Mouse (Mus musculus) lung, postnatal 0 days (tissue): ENCODE results near the gene Ywhab. TPM values are rescaled to one million over a fixed set of nuclear protein-coding genes. Genes with fewer than 3 reads are reported as not detected.

ENCODE experiments used
- ATAC-seq: fragments of 200-750 bp; cut with Nextera tagmentation; 2 replicates; pipeline ENCODE4 v1.8.0; 2017; ENCODE audit warnings: moderate library complexity
- DNase-seq: peaks from one replicate; pipeline ENCODE4 v3.0.0-alpha.2; 2016; ENCODE audit warnings: low spot score
- H3K27ac ChIP-seq: fragments of 300-500 bp; sonication (generic); 2 replicates; pipeline ENCODE4 v1.5.1; 2014; ENCODE audit warnings: antibody characterized with exemption, mild to moderate bottlenecking, low read length, mixed read lengths
- H3K27me3 ChIP-seq: fragments of 300-500 bp; sonication (generic); replicated peaks from 2 replicates; pipeline ENCODE4 v1.6.1; 2014; ENCODE audit warnings: low read length, mixed read lengths; ENCODE audit not compliant: insufficient read depth
- H3K36me3 ChIP-seq: fragments of 300-500 bp; sonication (generic); 2 replicates; pipeline ENCODE4 v1.6.1; 2014; ENCODE audit warnings: low read length, mixed read lengths; ENCODE audit not compliant: insufficient read depth
- H3K4me1 ChIP-seq: fragments of 300-500 bp; sonication (generic); 2 replicates; pipeline ENCODE4 v1.6.1; 2014; ENCODE audit warnings: antibody characterized with exemption, low read depth, low read length, mixed read lengths; ENCODE audit not compliant: insufficient read depth
- H3K4me2 ChIP-seq: fragments of 300-500 bp; sonication (generic); replicated peaks from 2 replicates; pipeline ENCODE4 v1.6.1; 2014; ENCODE audit warnings: low read depth, mild to moderate bottlenecking, low read length, moderate library complexity, mixed read lengths
- H3K4me3 ChIP-seq: fragments of 300-500 bp; sonication (generic); 2 replicates; pipeline ENCODE4 v1.5.1; 2014; ENCODE audit warnings: low read depth, low read length
- H3K9ac ChIP-seq: fragments of 300-500 bp; sonication (generic); replicated peaks from 2 replicates; pipeline ENCODE4 v1.6.1; 2014; ENCODE audit warnings: low read depth, mild to moderate bottlenecking
- H3K9me3 ChIP-seq: fragments of 300-500 bp; sonication (generic); 2 replicates; pipeline ENCODE4 v1.6.1; 2016; ENCODE audit warnings: low read length, mixed read lengths
- CTCF ChIP-seq: IDR thresholded peaks from 2 replicates; pipeline ENCODE4 v1.5.1; 2016; ENCODE audit warnings: antibody characterized with exemption, mild to moderate bottlenecking
- EP300 ChIP-seq: IDR thresholded peaks from 2 replicates; pipeline ENCODE4 v1.6.1; 2016; ENCODE audit warnings: antibody characterized with exemption, mild to moderate bottlenecking, control low read depth
- WGBS: fragments of 180-500 bp; shearing (Covaris S2); extraction: QIAGEN DNeasy Blood & Tissue Kit; methylation state at CpG from one replicate; pipeline ENCODE4 v1.1.7; 2014; 5-methylcytosine and 5-hydroxymethylcytosine counted together
- polyA plus RNA-seq: library from polyadenylated mRNA; unstranded; fragments of >200 nt; fragmentation: Nextera tagmentation; extraction: Ambion mirVana; gene quantifications from 2 replicates; pipeline ENCODE4 v1.2.1, GENCODE M21; 2015

The Ywhab gene
- polyA plus RNA-seq, 1 experiment from 2014 or later, result 263 TPM

GRCm38 (mm10) chr2:164036520-164037019 is 41.8 kb downstream of the Ywhab start:
- H3K9me3 ChIP-seq, result no peaks in the 10 kb centered on the region
- H3K4me2 ChIP-seq, result no peak overlapping the region
- H3K4me1 ChIP-seq, result no peaks in the 10 kb centered on the region
- no peaks in the 10 kb centered on the region for H3K36me3 ChIP-seq
- H3K27me3 ChIP-seq, result no peaks in the 10 kb centered on the region
- 54% methylated on average over 10 of the region's 10 CpGs for WGBS
- TF ChIP-seq EP300, result no peak
- peak; percentile 12; the same call in 1 of the 2 replicates for TF ChIP-seq CTCF
- no peak overlapping the region for H3K27ac ChIP-seq
- ATAC-seq (no peak), DNase-seq (no peak)
- no peak overlapping the region for H3K9ac ChIP-seq
- H3K4me3 ChIP-seq, result no peak overlapping the region

- WGBS, result 100% methylated on average over 1 of the region's 1 CpGs
These were observed 43.8 kb downstream of the Ywhab start for GRCm38 (mm10) chr2:164038407-164039028.

GRCm38 (mm10) chr2:164040949-164041348 is 46.2 kb downstream of the Ywhab start:
- H3K4me3 ChIP-seq, result no peak overlapping the region
- no peaks in the 10 kb centered on the region for H3K36me3 ChIP-seq
- H3K27ac ChIP-seq, result no peak overlapping the region
- no peak for TF ChIP-seq CTCF
- no peak for TF ChIP-seq EP300
- 64% methylated on average over 6 of the region's 6 CpGs for WGBS
- DNase-seq (peak; percentile 23), ATAC-seq (0 out of 2 replicates have a peak, but pooled peaks have one; percentile 17)
- no peaks in the 10 kb centered on the region for H3K9me3 ChIP-seq
- H3K4me2 ChIP-seq, result no peak overlapping the region
- H3K4me1 ChIP-seq, result no peaks in the 10 kb centered on the region
- no peak overlapping the region for H3K9ac ChIP-seq
- no peaks in the 10 kb centered on the region for H3K27me3 ChIP-seq

More at GRCm38 (mm10) chr2:164038407-164039028, 43.8 kb downstream of the Ywhab start:
- ATAC-seq (no peak), DNase-seq (no peak)
- H3K27me3 ChIP-seq, result no peaks in the 10 kb centered on the region
- no peak overlapping the region for H3K4me2 ChIP-seq
- H3K9ac ChIP-seq, result no peak overlapping the region
- no peak overlapping the region for H3K4me3 ChIP-seq
- H3K9me3 ChIP-seq, result no peaks in the 10 kb centered on the region
- H3K36me3 ChIP-seq, result no peaks in the 10 kb centered on the region
- no peaks in the 10 kb centered on the region for H3K4me1 ChIP-seq
- TF ChIP-seq EP300 (no peak), CTCF (no peak)
- no peak overlapping the region for H3K27ac ChIP-seq

- no peak for TF ChIP-seq CTCF
- TF ChIP-seq EP300, result no peak
- H3K36me3 ChIP-seq, result no peaks in the 10 kb centered on the region
- no peak overlapping the region for H3K4me3 ChIP-seq
- no peak overlapping the region for H3K9ac ChIP-seq
- ATAC-seq (no peak), DNase-seq (no peak)
- no peak overlapping the region for H3K27ac ChIP-seq
- no peaks in the 10 kb centered on the region for H3K27me3 ChIP-seq
- H3K9me3 ChIP-seq, result no peaks in the 10 kb centered on the region
- no peak overlapping the region for H3K4me2 ChIP-seq
- 70% methylated on average over 2 of the region's 2 CpGs for WGBS
- H3K4me1 ChIP-seq, result no peaks in the 10 kb centered on the region
These were observed 46.8 kb downstream of the Ywhab start for GRCm38 (mm10) chr2:164041523-164041922.

- H3K4me3 ChIP-seq, result no peak overlapping the region
- H3K27me3 ChIP-seq, result no peaks in the 10 kb centered on the region
- WGBS, result 2% methylated on average over 11 of the region's 16 CpGs
- peak overlapping the region; percentile 43 for H3K4me2 ChIP-seq
- peak; percentile 56 for DNase-seq
- H3K9ac ChIP-seq, result no peak overlapping the region
- TF ChIP-seq CTCF, result no peak
- no peak for TF ChIP-seq EP300
- no peaks in the 10 kb centered on the region for H3K4me1 ChIP-seq
- H3K9me3 ChIP-seq, result no peaks in the 10 kb centered on the region
- H3K27ac ChIP-seq, result no peak overlapping the region
- ATAC-seq, result peak; percentile 76
- 0 out of 2 replicates have a peak, but pooled peaks cover 2% of the 10 kb centered on the region for H3K36me3 ChIP-seq
These were observed 52.5 kb downstream of the Ywhab start for GRCm38 (mm10) chr2:164047197-164047690.

- no peak for TF ChIP-seq EP300
- TF ChIP-seq CTCF, result no peak
- DNase-seq, result no peak
These were observed 59.0 kb downstream of the Ywhab start for GRCm38 (mm10) chr2:164053767-164054166.

More at GRCm38 (mm10) chr2:164053767-164054166, 59.0 kb downstream of the Ywhab start:
- H3K4me2 ChIP-seq, result no peak overlapping the region
- peaks cover 25% of the 10 kb centered on the region for H3K36me3 ChIP-seq
- H3K27ac ChIP-seq, result no peak overlapping the region
- no peaks in the 10 kb centered on the region for H3K4me1 ChIP-seq
- no peak for ATAC-seq
- no peaks in the 10 kb centered on the region for H3K9me3 ChIP-seq
- 76% methylated on average over 8 of the region's 8 CpGs for WGBS
- no peak overlapping the region for H3K4me3 ChIP-seq
- no peaks in the 10 kb centered on the region for H3K27me3 ChIP-seq
- no peak overlapping the region for H3K9ac ChIP-seq
